Mouse (Mus musculus): ENCODE data around the gene Spag17. TPM values are rescaled to one million over a fixed set of nuclear protein-coding genes. Genes with fewer than 3 reads are reported as not detected.

Spag17 gene
- total RNA-seq, 4 experiments from 2014 or later, result not detected

- DNase-seq (ENCODE audit: low spot score), result no peak
Measured at GRCm38 (mm10) chr3:99964345-99964744, 79.1 kb downstream of the Spag17 start.

- no peak for DNase-seq (ENCODE audit: low spot score)
Measured at GRCm38 (mm10) chr3:99965863-99966262, 80.7 kb downstream of the Spag17 start.

- DNase-seq (ENCODE audit: low spot score), result no peak
Measured at GRCm38 (mm10) chr3:99966285-99966684, 81.1 kb downstream of the Spag17 start.

- DNase-seq (ENCODE audit: low spot score), result no peak
Measured at GRCm38 (mm10) chr3:99970766-99971165, 85.6 kb downstream of the Spag17 start.

- DNase-seq (ENCODE audit: low spot score), result no peak
Measured at GRCm38 (mm10) chr3:99981046-99981445, 95.8 kb downstream of the Spag17 start.

GRCm38 (mm10) chr3:100004676-100005075 lies 119.5 kb downstream of the Spag17 start:
- DNase-seq (ENCODE audit: low spot score), result no peak

GRCm38 (mm10) chr3:100009807-100010206 lies 124.6 kb downstream of the Spag17 start:
- DNase-seq (ENCODE audit: low spot score), result no peak

GRCm38 (mm10) chr3:100014110-100014509 lies 128.9 kb downstream of the Spag17 start:
- no peak for DNase-seq (ENCODE audit: low spot score)

GRCm38 (mm10) chr3:100031291-100031690 lies 146.1 kb downstream of the Spag17 start:
- DNase-seq (ENCODE audit: low spot score), result no peak

- no peak for DNase-seq (ENCODE audit: low spot score)
Measured at GRCm38 (mm10) chr3:100032969-100033368, 147.8 kb downstream of the Spag17 start.

- DNase-seq (ENCODE audit: low spot score), result no peak
Measured at GRCm38 (mm10) chr3:100034366-100034956, 149.3 kb downstream of the Spag17 start.

- DNase-seq (ENCODE audit: low spot score), result no peak
Measured at GRCm38 (mm10) chr3:100035097-100035496, 149.9 kb downstream of the Spag17 start.

GRCm38 (mm10) chr3:100036846-100037245 lies 151.6 kb downstream of the Spag17 start:
- DNase-seq (ENCODE audit: low spot score), result no peak

GRCm38 (mm10) chr3:100074406-100074805 lies 189.2 kb downstream of the Spag17 start:
- no peak for DNase-seq (ENCODE audit: low spot score)

- DNase-seq (ENCODE audit: low spot score), result no peak
Measured at GRCm38 (mm10) chr3:100102386-100103092, 217.3 kb downstream of the Spag17 start.

- no peak for DNase-seq (ENCODE audit: low spot score)
Measured at GRCm38 (mm10) chr3:100106736-100107135, 221.5 kb downstream of the Spag17 start.

- no peak for DNase-seq (ENCODE audit: low spot score)
Measured at GRCm38 (mm10) chr3:100118681-100119080, 233.5 kb downstream of the Spag17 start.

- DNase-seq (ENCODE audit: low spot score), result no peak
Measured at GRCm38 (mm10) chr3:100121961-100122360, 236.8 kb downstream of the Spag17 start.

- DNase-seq (ENCODE audit: low spot score), result no peak
Measured at GRCm38 (mm10) chr3:100122445-100122844, 237.2 kb downstream of the Spag17 start.

GRCm38 (mm10) chr3:100160682-100161445 lies 275.7 kb downstream of the Spag17 start:
- DNase-seq (ENCODE audit: low spot score), result no peak

GRCm38 (mm10) chr3:100161665-100162314 lies 276.6 kb downstream of the Spag17 start:
- no peak for DNase-seq (ENCODE audit: low spot score)

All from heart, adult 8-10 months (tissue).